Mouse (Mus musculus) liver, embryonic 16.5 days (tissue): ENCODE measurements around the gene Zranb3. TPM values are rescaled to one million over a fixed set of nuclear protein-coding genes. Genes with fewer than 3 reads are reported as not detected.

Experiments used
- ATAC-seq: fragments of 200-750 bp; cut with Nextera tagmentation; 2 replicates; pipeline ENCODE4 v1.8.0; 2017; ENCODE audit warnings: low read depth, mild to moderate bottlenecking, moderate number of reproducible peaks, moderate library complexity
- H3K27ac ChIP-seq: fragments of 300-500 bp; sonication (generic); 2 replicates; pipeline ENCODE4 v1.5.1; 2014; ENCODE audit warnings: mild to moderate bottlenecking, low read length
- H3K27me3 ChIP-seq: fragments of 300-500 bp; sonication (generic); 2 replicates; pipeline ENCODE4 v1.6.1; 2014; ENCODE audit warnings: low read depth, low read length, mixed read lengths; ENCODE audit not compliant: control insufficient read depth, insufficient read depth
- H3K36me3 ChIP-seq: fragments of 300-500 bp; sonication (generic); 2 replicates; pipeline ENCODE4 v1.6.1; 2014; ENCODE audit warnings: mild to moderate bottlenecking; ENCODE audit not compliant: control insufficient read depth, insufficient read depth
- H3K4me1 ChIP-seq: fragments of 300-500 bp; sonication (generic); 2 replicates; pipeline ENCODE4 v1.6.1; 2014; ENCODE audit warnings: low read depth, low read length, mixed read lengths; ENCODE audit not compliant: control insufficient read depth
- H3K4me2 ChIP-seq: fragments of 300-500 bp; sonication (generic); 2 replicates; pipeline ENCODE4 v1.6.1; 2014; ENCODE audit warnings: low read depth, low read length, mixed read lengths
- H3K4me3 ChIP-seq: fragments of 300-500 bp; sonication (generic); 2 replicates; pipeline ENCODE4 v1.5.1; 2014; ENCODE audit warnings: low read depth, mild to moderate bottlenecking, low read length
- H3K9ac ChIP-seq: fragments of 300-500 bp; sonication (generic); 2 replicates; pipeline ENCODE4 v1.6.1; 2014; ENCODE audit warnings: low read depth, low read length
- H3K9me3 ChIP-seq: fragments of 300-500 bp; sonication (generic); replicated peaks from 2 replicates; pipeline ENCODE4 v1.6.1; 2016; ENCODE audit warnings: low read length; ENCODE audit not compliant: control insufficient read depth
- WGBS: fragments of 180-500 bp; shearing (Covaris S2); extraction: QIAGEN DNeasy Blood & Tissue Kit; methylation state at CpG from one replicate; pipeline ENCODE4 v1.1.7; 2014; ENCODE audit not compliant: insufficient replicate concordance; 5-methylcytosine and 5-hydroxymethylcytosine counted together
- polyA plus RNA-seq: library from polyadenylated mRNA; unstranded; fragments of >200 nt; fragmentation: Nextera tagmentation; extraction: Ambion mirVana; gene quantifications from 2 replicates; pipeline ENCODE4 v1.2.1, GENCODE M21; 2015

The Zranb3 gene
- polyA plus RNA-seq, 1 experiment from 2014 or later = 3.4 TPM

- no peaks in the 10 kb centered on the region for H3K27me3 ChIP-seq
- no peak overlapping the region for H3K27ac ChIP-seq
- H3K4me3 ChIP-seq = no peak overlapping the region
- no peaks in the 10 kb centered on the region for H3K9me3 ChIP-seq
- WGBS = 75% methylated on average over 7 of the region's 7 CpGs
- no peak overlapping the region for H3K4me2 ChIP-seq
- H3K9ac ChIP-seq = no peak overlapping the region
- no peaks in the 10 kb centered on the region for H3K4me1 ChIP-seq
- ATAC-seq = peak; percentile 64
- no peaks in the 10 kb centered on the region for H3K36me3 ChIP-seq
Measured at GRCm38 (mm10) chr1:128082800-128083199, 20.0 kb downstream of the Zranb3 start.

- Histone ChIP-seq H3K9ac (no peak overlapping the region), H3K9me3 (no peaks in the 10 kb centered on the region), H3K27me3 (no peaks in the 10 kb centered on the region), H3K27ac (no peak overlapping the region), H3K4me1 (no peaks in the 10 kb centered on the region), H3K4me2 (no peak overlapping the region), H3K4me3 (no peak overlapping the region), H3K36me3 (no peaks in the 10 kb centered on the region)
- 74% methylated on average over 7 of the region's 7 CpGs for WGBS
- ATAC-seq = no peak
Measured at GRCm38 (mm10) chr1:128081873-128082272, 21.0 kb downstream of the Zranb3 start.

- ATAC-seq = no peak
- no peaks in the 10 kb centered on the region for H3K36me3 ChIP-seq
- H3K9ac ChIP-seq = no peak overlapping the region
- no peak overlapping the region for H3K4me2 ChIP-seq
- no peaks in the 10 kb centered on the region for H3K9me3 ChIP-seq
- no peaks in the 10 kb centered on the region for H3K27me3 ChIP-seq
- no peaks in the 10 kb centered on the region for H3K4me1 ChIP-seq
- H3K4me3 ChIP-seq = no peak overlapping the region
- no peak overlapping the region for H3K27ac ChIP-seq
- 69% methylated on average over 5 of the region's 5 CpGs for WGBS
Measured at GRCm38 (mm10) chr1:128080936-128081696, 21.7 kb downstream of the Zranb3 start.

- 76% methylated on average over 1 of the region's 1 CpGs for WGBS
- no peak for ATAC-seq
- H3K36me3 ChIP-seq = no peaks in the 10 kb centered on the region
- no peak overlapping the region for H3K27ac ChIP-seq
- no peak overlapping the region for H3K4me2 ChIP-seq
- H3K4me3 ChIP-seq = no peak overlapping the region
- no peaks in the 10 kb centered on the region for H3K27me3 ChIP-seq
- no peaks in the 10 kb centered on the region for H3K9me3 ChIP-seq
- no peaks in the 10 kb centered on the region for H3K4me1 ChIP-seq
- no peak overlapping the region for H3K9ac ChIP-seq
Measured at GRCm38 (mm10) chr1:128078646-128079045, 24.2 kb downstream of the Zranb3 start.

- Histone ChIP-seq H3K27me3 (no peaks in the 10 kb centered on the region), H3K36me3 (no peaks in the 10 kb centered on the region), H3K4me1 (no peaks in the 10 kb centered on the region), H3K27ac (no peak overlapping the region), H3K4me2 (no peak overlapping the region), H3K9ac (no peak overlapping the region), H3K4me3 (no peak overlapping the region), H3K9me3 (no peaks in the 10 kb centered on the region)
- ATAC-seq = no peak
- WGBS = 76% methylated on average over 2 of the region's 2 CpGs
Measured at GRCm38 (mm10) chr1:128077788-128078187, 25.1 kb downstream of the Zranb3 start.

GRCm38 (mm10) chr1:128076791-128077479 is 25.9 kb downstream of the Zranb3 start:
- Histone ChIP-seq H3K4me2 (no peak overlapping the region), H3K4me3 (no peak overlapping the region), H3K9me3 (no peaks in the 10 kb centered on the region), H3K36me3 (no peaks in the 10 kb centered on the region), H3K27ac (no peak overlapping the region), H3K9ac (no peak overlapping the region), H3K4me1 (no peaks in the 10 kb centered on the region), H3K27me3 (no peaks in the 10 kb centered on the region)
- WGBS = 76% methylated on average over 8 of the region's 8 CpGs
- no peak for ATAC-seq

- H3K36me3 ChIP-seq = no peaks in the 10 kb centered on the region
- no peak overlapping the region for H3K4me2 ChIP-seq
- H3K4me1 ChIP-seq = no peaks in the 10 kb centered on the region; the same call in none of the 2 replicates
- ATAC-seq = no peak
- H3K9ac ChIP-seq = no peak overlapping the region
- H3K27me3 ChIP-seq = no peaks in the 10 kb centered on the region
- WGBS = 82% methylated on average over 6 of the region's 6 CpGs
- H3K27ac ChIP-seq = no peak overlapping the region
- H3K9me3 ChIP-seq = no peaks in the 10 kb centered on the region
- no peak overlapping the region for H3K4me3 ChIP-seq
Measured at GRCm38 (mm10) chr1:128073051-128073450, 29.8 kb downstream of the Zranb3 start.

- H3K27ac ChIP-seq = no peak overlapping the region
- H3K4me2 ChIP-seq = no peak overlapping the region
- no peak overlapping the region for H3K4me3 ChIP-seq
- 78% methylated on average over 3 of the region's 3 CpGs for whole genome bisulfite sequencing
- H3K9ac ChIP-seq = no peak overlapping the region
- H3K9me3 ChIP-seq = no peaks in the 10 kb centered on the region
- no peaks in the 10 kb centered on the region for H3K36me3 ChIP-seq
- no peaks in the 10 kb centered on the region; the same call in none of the 2 replicates for H3K4me1 ChIP-seq
- no peak for ATAC-seq
- H3K27me3 ChIP-seq = no peaks in the 10 kb centered on the region
Measured at GRCm38 (mm10) chr1:128070003-128070402, 32.8 kb downstream of the Zranb3 start.

GRCm38 (mm10) chr1:128068945-128069397 is 33.9 kb downstream of the Zranb3 start:
- 38% methylated on average over 2 of the region's 2 CpGs for WGBS
- no peaks in the 10 kb centered on the region for H3K27me3 ChIP-seq
- no peaks in the 10 kb centered on the region for H3K9me3 ChIP-seq
- no peak overlapping the region for H3K4me2 ChIP-seq
- no peak overlapping the region for H3K4me3 ChIP-seq
- H3K36me3 ChIP-seq = no peaks in the 10 kb centered on the region
- no peak overlapping the region for H3K9ac ChIP-seq
- ATAC-seq = 0 out of 2 replicates have a peak, but pooled peaks have one; percentile 35
- H3K27ac ChIP-seq = no peak overlapping the region
- H3K4me1 ChIP-seq = no peaks in the 10 kb centered on the region; the same call in none of the 2 replicates
